Mouse (Mus musculus) spleen, adult 2 months (tissue): ENCODE data around the gene Slc2a8. TPM values are rescaled to one million over a fixed set of nuclear protein-coding genes. Genes with fewer than 3 reads are reported as not detected.
A peak's percentile ranks its signal among the peaks of the same experiment; 100 is the strongest.

Experiments
- DNase-seq, 2 experiments: peaks; one replicate each; pipeline versions ENCODE4 v3.0.0 to v3.0.0-alpha.2; 2012 to 2021; ENCODE audit warnings: low spot score in 2 of 2, low read depth in 1 of 2
- H3K27ac ChIP-seq: fragments of 200-500 bp; 2 replicates; pipeline ENCODE4 v1.5.1; 2012; ENCODE audit warnings: low read length, inconsistent platforms; ENCODE audit not compliant: insufficient read depth
- H3K27me3 ChIP-seq: fragments of 200-500 bp; 2 replicates; pipeline ENCODE4 v1.6.1; 2012; ENCODE audit warnings: mild to moderate bottlenecking, moderate library complexity, low read length, inconsistent platforms; ENCODE audit not compliant: control insufficient read depth, insufficient read depth
- H3K36me3 ChIP-seq: fragments of 200-500 bp; 2 replicates; pipeline ENCODE4 v1.6.1; 2012; ENCODE audit warnings: mild to moderate bottlenecking, low read length, inconsistent platforms; ENCODE audit not compliant: control insufficient read depth, insufficient read depth
- H3K4me1 ChIP-seq: fragments of 200-500 bp; 2 replicates; pipeline ENCODE4 v1.6.1; 2011; ENCODE audit warnings: inconsistent platforms; ENCODE audit not compliant: control insufficient read depth, insufficient read depth, insufficient read length
- H3K4me3 ChIP-seq: fragments of 200-500 bp; 2 replicates; pipeline ENCODE4 v1.5.1; 2011; ENCODE audit warnings: mild to moderate bottlenecking, inconsistent platforms; ENCODE audit not compliant: insufficient read depth, insufficient read length; ENCODE audit errors: extremely low read depth
- CTCF ChIP-seq: fragments of 200-500 bp; IDR thresholded peaks from 2 replicates; pipeline ENCODE4 v1.5.1; 2011; ENCODE audit warnings: mild to moderate bottlenecking, inconsistent platforms; ENCODE audit not compliant: insufficient read depth, insufficient read length, insufficient replicate concordance; ENCODE audit errors: extremely low read depth
- POLR2A ChIP-seq: fragments of 200-500 bp; IDR thresholded peaks from 2 replicates; pipeline ENCODE4 v1.6.1; 2011; ENCODE audit warnings: low read depth, low read length, inconsistent platforms
- WGBS: fragments of 180-500 bp; shearing (Covaris S2); methylation state at CpG from one replicate; pipeline ENCODE4 v1.1.7; 2018; 5-methylcytosine and 5-hydroxymethylcytosine counted together
- polyA plus RNA-seq: library from polyadenylated mRNA; depleted of rRNA; stranded (reverse); fragments of >200 nt; gene quantifications from 2 replicates; pipeline ENCODE4 v1.2.3, GENCODE M21; 2012

The Slc2a8 gene
- polyA plus RNA-seq, 1 experiment, result 24.7 TPM

DNA sequence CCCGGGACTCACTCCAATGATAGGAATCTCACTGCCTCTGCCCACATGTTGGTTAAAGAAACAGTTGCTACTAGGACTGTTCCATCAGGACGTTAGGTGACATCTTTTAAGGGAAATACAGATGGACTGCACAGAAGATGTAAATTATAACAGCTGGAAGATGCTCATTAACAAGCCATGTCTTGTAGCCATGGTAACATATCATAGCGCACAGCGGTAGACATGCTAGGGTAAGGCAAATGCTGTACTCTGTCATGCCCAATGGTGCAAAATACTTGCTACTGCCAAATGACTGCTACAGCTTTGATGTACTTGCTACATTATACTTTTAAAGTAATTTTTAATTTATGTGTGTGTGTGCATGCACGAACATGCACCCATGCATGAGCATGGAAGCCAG lies 4.8 kb downstream of the Slc2a8 start:
- Histone ChIP-seq H3K4me1 (peaks cover 8% of the 10 kb centered on the region), H3K27me3 (no peaks in the 10 kb centered on the region), H3K27ac (no peak overlapping the region), H3K4me3 (no peak overlapping the region), H3K36me3 (0 out of 2 replicates have a peak, but pooled peaks cover 1% of the 10 kb centered on the region)
- no peak for DNase-seq
- TF ChIP-seq CTCF, result no peak
- TF ChIP-seq POLR2A, result no peak
- 86% methylated on average over 5 of the region's 5 CpGs for WGBS

GRCm38 (mm10) chr2:32974216-32974615 lies 7.7 kb downstream of the Slc2a8 start:
- 90% methylated on average over 8 of the region's 8 CpGs for WGBS
- no peaks in the 10 kb centered on the region for H3K4me1 ChIP-seq
- no peaks in the 10 kb centered on the region for H3K27me3 ChIP-seq
- H3K4me3 ChIP-seq, result no peak overlapping the region
- no peak for TF ChIP-seq CTCF
- no peak for TF ChIP-seq POLR2A
- H3K36me3 ChIP-seq, result 0 out of 2 replicates have a peak, but pooled peaks cover 1% of the 10 kb centered on the region
- no peak overlapping the region for H3K27ac ChIP-seq
- DNase-seq, result no peak

GRCm38 (mm10) chr2:32971235-32971634 lies 10.6 kb downstream of the Slc2a8 start:
- no peak overlapping the region for H3K4me3 ChIP-seq
- WGBS, result 90% methylated on average over 9 of the region's 9 CpGs
- peaks cover 5% of the 10 kb centered on the region; the same call in 1 of the 2 replicates for H3K4me1 ChIP-seq
- no peak overlapping the region for H3K27ac ChIP-seq
- TF ChIP-seq CTCF (no peak), POLR2A (no peak)
- no peak for DNase-seq
- 0 out of 2 replicates have a peak, but pooled peaks cover 1% of the 10 kb centered on the region for H3K36me3 ChIP-seq
- H3K27me3 ChIP-seq, result no peaks in the 10 kb centered on the region

GRCm38 (mm10) chr2:32969326-32969725 lies 12.6 kb downstream of the Slc2a8 start:
- peaks cover 8% of the 10 kb centered on the region; the same call in 1 of the 2 replicates for H3K4me1 ChIP-seq
- H3K36me3 ChIP-seq, result peaks cover 4% of the 10 kb centered on the region; the same call in 1 of the 2 replicates
- 71% methylated on average over 8 of the region's 8 CpGs for WGBS
- DNase-seq, result no peak
- no peak overlapping the region for H3K27ac ChIP-seq
- H3K4me3 ChIP-seq, result no peak overlapping the region
- TF ChIP-seq CTCF (no peak), POLR2A (no peak)
- H3K27me3 ChIP-seq, result no peaks in the 10 kb centered on the region

- 79% methylated on average over 9 of the region's 9 CpGs for WGBS
- peaks cover 8% of the 10 kb centered on the region; the same call in 1 of the 2 replicates for H3K4me1 ChIP-seq
- no peak for DNase-seq
- TF ChIP-seq POLR2A, result no peak
- no peak for TF ChIP-seq CTCF
- no peak overlapping the region for H3K27ac ChIP-seq
- H3K36me3 ChIP-seq, result peaks cover 10% of the 10 kb centered on the region
- H3K4me3 ChIP-seq, result no peak overlapping the region
- no peaks in the 10 kb centered on the region for H3K27me3 ChIP-seq
Observed at GRCm38 (mm10) chr2:32968024-32968614, 13.8 kb downstream of the Slc2a8 start.

DNA sequence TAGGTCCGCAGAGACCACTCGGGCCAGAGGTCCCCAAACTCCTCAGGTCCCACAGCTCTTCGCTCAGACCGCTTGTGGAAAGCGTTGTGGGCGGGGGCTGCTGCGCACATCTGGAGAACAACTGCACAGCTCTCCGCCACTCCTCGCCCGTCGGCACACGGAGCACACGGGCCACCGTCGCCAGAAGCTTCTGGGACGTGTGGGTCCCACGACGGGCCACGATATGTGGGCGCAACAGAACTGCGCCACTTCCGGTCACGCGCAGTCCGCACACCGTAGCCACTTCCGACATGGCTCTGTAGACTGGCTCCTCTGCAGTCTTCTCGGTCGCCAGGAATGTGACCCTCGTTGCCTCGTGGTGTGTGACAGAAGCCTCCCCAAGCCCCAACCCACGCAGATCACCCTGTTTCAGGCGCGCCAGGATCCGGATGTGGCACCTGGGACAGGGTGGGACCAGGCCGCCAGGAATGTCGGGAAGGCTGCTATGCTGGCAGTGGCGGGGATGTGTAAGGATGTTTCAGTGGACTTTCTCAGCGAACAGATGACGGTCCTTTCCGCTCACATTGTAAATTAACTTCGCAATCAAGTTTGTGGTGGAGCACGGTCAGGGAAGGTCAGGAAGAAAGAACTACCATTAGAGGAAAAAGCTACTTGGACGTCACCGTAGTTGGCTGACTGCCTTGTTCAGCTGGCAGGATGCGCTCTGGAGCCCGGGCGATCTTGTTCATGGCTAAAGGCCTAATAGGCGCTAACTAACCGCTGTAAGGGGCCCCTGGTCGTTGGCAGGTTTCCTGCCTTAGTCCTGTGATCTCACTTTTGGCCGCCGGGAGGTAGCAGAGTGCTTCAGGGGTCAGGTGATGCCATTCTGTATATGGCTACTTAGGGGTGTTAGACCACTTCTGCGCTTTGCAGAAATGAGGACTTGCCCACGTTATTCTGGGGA lies 14.9 kb downstream of the Slc2a8 start:
- peaks cover 16% of the 10 kb centered on the region for H3K36me3 ChIP-seq
- TF ChIP-seq CTCF (peak; percentile 63; the same call in 1 of the 2 replicates), POLR2A (peak; percentile 73; the same call in 1 of the 2 replicates)
- under 1% methylated on average over 55 of the region's 55 CpGs for WGBS
- H3K27me3 ChIP-seq, result no peaks in the 10 kb centered on the region
- H3K4me3 ChIP-seq, result peak overlapping the region; percentile 66
- H3K27ac ChIP-seq, result peak overlapping the region; percentile 90
- DNase-seq, result peak; percentile 82
- peaks cover 8% of the 10 kb centered on the region; the same call in 1 of the 2 replicates for H3K4me1 ChIP-seq
